Mouse (Mus musculus): ENCODE results near the gene Arap2. TPM values are rescaled to one million over a fixed set of nuclear protein-coding genes. Genes with fewer than 3 reads are reported as not detected.

The Arap2 gene
- polyA plus RNA-seq, 1 experiment from 2014 or later = 11.9 TPM

DNA sequence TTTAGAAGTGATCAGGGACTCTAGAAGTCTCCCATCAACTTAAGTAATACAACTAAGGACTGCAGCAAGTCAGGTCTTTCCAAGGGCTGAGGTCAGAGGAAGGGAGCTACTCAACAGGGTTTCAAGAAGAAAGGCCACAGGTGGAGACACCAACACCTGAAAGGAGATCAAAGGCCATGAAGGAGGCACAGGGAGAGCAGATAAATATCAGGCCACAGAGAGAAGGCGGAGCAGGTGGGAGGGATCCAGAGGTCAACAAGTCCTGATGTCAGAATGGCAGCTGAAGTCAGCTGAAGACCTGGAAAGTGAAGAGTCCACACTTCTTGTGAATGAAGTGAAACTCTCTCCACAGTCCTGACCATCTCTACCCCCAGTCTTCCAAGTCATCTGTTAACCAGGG is 2.9 kb downstream of the Arap2 start:
- H3K4me2 ChIP-seq (replicated peaks; ENCODE audit: low read depth) = peak overlapping the region; percentile 37; the same call in 1 of the 2 replicates
- H3K9me3 ChIP-seq (ENCODE audit: control insufficient read depth) = no peaks in the 10 kb centered on the region
- ATAC-seq = peak; percentile 46; the same call in 1 of the 2 replicates
- H3K27me3 ChIP-seq (replicated peaks; ENCODE audit: control insufficient read depth, insufficient read depth, low read length) = no peaks in the 10 kb centered on the region
- H3K36me3 ChIP-seq (ENCODE audit: control insufficient read depth, insufficient read depth) = no peaks in the 10 kb centered on the region
- no peak overlapping the region for H3K4me3 ChIP-seq (ENCODE audit: low read depth, low read length)
- H3K4me1 ChIP-seq (replicated peaks; ENCODE audit: control insufficient read depth, insufficient read depth, low read length) = peaks cover 8% of the 10 kb centered on the region
- H3K27ac ChIP-seq (ENCODE audit: low read depth, low read length) = peak overlapping the region; percentile 58; the same call in 1 of the 2 replicates
- 28% methylated on average over 1 of the region's 1 CpGs for WGBS
- TF ChIP-seq CTCF (IDR thresholded peaks at IDR 0.05; ENCODE audit: low read depth) = no peak
- no peak overlapping the region for H3K9ac ChIP-seq (ENCODE audit: low read depth, low read length)

GRCm38 (mm10) chr5:62762298-62762960 is 3.5 kb downstream of the Arap2 start:
- no peak for ATAC-seq
- no peak for TF ChIP-seq CTCF (IDR thresholded peaks at IDR 0.05; ENCODE audit: low read depth)
- H3K9me3 ChIP-seq (ENCODE audit: control insufficient read depth) = no peaks in the 10 kb centered on the region
- 0 out of 2 replicates have a peak overlapping the region, but pooled peaks have one; percentile 58 for H3K27ac ChIP-seq (ENCODE audit: low read depth, low read length)
- WGBS = 22% methylated on average over 4 of the region's 4 CpGs
- H3K9ac ChIP-seq (ENCODE audit: low read depth, low read length) = no peak overlapping the region
- no peak overlapping the region for H3K4me2 ChIP-seq (replicated peaks; ENCODE audit: low read depth)
- no peak overlapping the region for H3K4me3 ChIP-seq (ENCODE audit: low read depth, low read length)
- peaks cover 8% of the 10 kb centered on the region for H3K4me1 ChIP-seq (replicated peaks; ENCODE audit: control insufficient read depth, insufficient read depth, low read length)
- no peaks in the 10 kb centered on the region for H3K36me3 ChIP-seq (ENCODE audit: control insufficient read depth, insufficient read depth)
- no peaks in the 10 kb centered on the region for H3K27me3 ChIP-seq (replicated peaks; ENCODE audit: control insufficient read depth, insufficient read depth, low read length)

- Histone ChIP-seq H3K36me3 (ENCODE audit: control insufficient read depth, insufficient read depth) (no peaks in the 10 kb centered on the region), H3K27me3 (replicated peaks; ENCODE audit: control insufficient read depth, insufficient read depth, low read length) (no peaks in the 10 kb centered on the region), H3K4me1 (replicated peaks; ENCODE audit: control insufficient read depth, insufficient read depth, low read length) (peaks cover 8% of the 10 kb centered on the region), H3K27ac (ENCODE audit: low read depth, low read length) (no peak overlapping the region), H3K9me3 (ENCODE audit: control insufficient read depth) (no peaks in the 10 kb centered on the region), H3K9ac (ENCODE audit: low read depth, low read length) (no peak overlapping the region), H3K4me2 (replicated peaks; ENCODE audit: low read depth) (no peak overlapping the region), H3K4me3 (ENCODE audit: low read depth, low read length) (no peak overlapping the region)
- no peak for TF ChIP-seq CTCF (IDR thresholded peaks at IDR 0.05; ENCODE audit: low read depth)
- ATAC-seq = 0 out of 2 replicates have a peak, but pooled peaks have one; percentile 30
- 41% methylated on average over 5 of the region's 5 CpGs for WGBS
Measured at GRCm38 (mm10) chr5:62760791-62761504, 5.0 kb downstream of the Arap2 start.

GRCm38 (mm10) chr5:62755808-62756527 is 10.0 kb downstream of the Arap2 start:
- H3K4me1 ChIP-seq (replicated peaks; ENCODE audit: control insufficient read depth, insufficient read depth, low read length) = no peaks in the 10 kb centered on the region
- WGBS = 85% methylated on average over 3 of the region's 3 CpGs
- H3K9me3 ChIP-seq (ENCODE audit: control insufficient read depth) = no peaks in the 10 kb centered on the region
- no peak overlapping the region for H3K9ac ChIP-seq (ENCODE audit: low read depth, low read length)
- no peak overlapping the region for H3K27ac ChIP-seq (ENCODE audit: low read depth, low read length)
- TF ChIP-seq CTCF (IDR thresholded peaks at IDR 0.05; ENCODE audit: low read depth) = no peak
- H3K4me2 ChIP-seq (replicated peaks; ENCODE audit: low read depth) = no peak overlapping the region
- ATAC-seq = no peak
- H3K4me3 ChIP-seq (ENCODE audit: low read depth, low read length) = no peak overlapping the region
- H3K27me3 ChIP-seq (replicated peaks; ENCODE audit: control insufficient read depth, insufficient read depth, low read length) = no peaks in the 10 kb centered on the region
- H3K36me3 ChIP-seq (ENCODE audit: control insufficient read depth, insufficient read depth) = no peaks in the 10 kb centered on the region

DNA sequence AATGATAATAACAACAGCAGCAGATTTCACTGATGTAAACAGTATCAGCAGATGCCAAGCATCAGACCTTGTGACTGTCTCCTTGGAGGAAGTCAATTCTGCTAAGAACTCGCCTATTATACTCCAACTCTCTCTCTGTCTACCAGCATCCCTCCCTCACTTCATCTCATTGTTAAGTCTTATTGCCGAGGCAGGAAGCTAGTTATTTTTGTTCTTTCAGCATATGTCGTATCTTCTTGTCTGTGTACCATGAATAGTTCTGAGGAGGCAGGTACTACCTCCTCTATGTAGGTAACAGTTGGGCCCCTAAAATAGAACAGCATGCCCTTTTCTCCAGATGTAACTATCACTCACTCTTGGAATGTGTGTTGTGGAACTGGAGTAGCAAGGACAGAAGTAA is 13.0 kb downstream of the Arap2 start:
- no peak overlapping the region for H3K4me2 ChIP-seq (replicated peaks; ENCODE audit: low read depth)
- no peaks in the 10 kb centered on the region for H3K4me1 ChIP-seq (replicated peaks; ENCODE audit: control insufficient read depth, insufficient read depth, low read length)
- no peak for TF ChIP-seq CTCF (IDR thresholded peaks at IDR 0.05; ENCODE audit: low read depth)
- WGBS = 74% methylated on average over 3 of the region's 3 CpGs
- no peaks in the 10 kb centered on the region for H3K27me3 ChIP-seq (replicated peaks; ENCODE audit: control insufficient read depth, insufficient read depth, low read length)
- H3K27ac ChIP-seq (ENCODE audit: low read depth, low read length) = no peak overlapping the region
- ATAC-seq = no peak
- no peaks in the 10 kb centered on the region for H3K9me3 ChIP-seq (ENCODE audit: control insufficient read depth)
- H3K9ac ChIP-seq (ENCODE audit: low read depth, low read length) = no peak overlapping the region
- no peaks in the 10 kb centered on the region for H3K36me3 ChIP-seq (ENCODE audit: control insufficient read depth, insufficient read depth)
- no peak overlapping the region for H3K4me3 ChIP-seq (ENCODE audit: low read depth, low read length)

DNA sequence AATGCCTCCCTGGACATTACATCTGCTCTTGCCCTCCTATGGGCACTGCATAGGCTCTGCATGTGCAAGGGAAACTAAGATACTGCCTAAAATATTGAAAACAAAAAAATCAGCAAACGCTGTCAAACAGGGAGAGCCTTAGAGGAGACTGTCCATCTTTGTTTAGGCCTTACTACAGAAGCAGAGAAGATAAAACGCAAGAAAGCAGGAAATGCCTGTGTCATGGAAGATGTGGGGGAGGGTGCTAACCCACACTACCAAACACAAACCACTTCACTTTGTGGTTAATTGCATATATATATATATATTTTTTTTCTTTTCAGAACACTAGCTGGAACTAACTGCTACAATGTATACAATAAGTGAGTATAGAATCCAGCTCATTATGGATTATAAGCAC is 14.3 kb downstream of the Arap2 start:
- H3K36me3 ChIP-seq (ENCODE audit: control insufficient read depth, insufficient read depth) = no peaks in the 10 kb centered on the region
- no peaks in the 10 kb centered on the region for H3K4me1 ChIP-seq (replicated peaks; ENCODE audit: control insufficient read depth, insufficient read depth, low read length)
- no peaks in the 10 kb centered on the region for H3K9me3 ChIP-seq (ENCODE audit: control insufficient read depth)
- H3K27me3 ChIP-seq (replicated peaks; ENCODE audit: control insufficient read depth, insufficient read depth, low read length) = no peaks in the 10 kb centered on the region
- H3K27ac ChIP-seq (ENCODE audit: low read depth, low read length) = no peak overlapping the region
- TF ChIP-seq CTCF (IDR thresholded peaks at IDR 0.05; ENCODE audit: low read depth) = no peak
- no peak overlapping the region for H3K4me2 ChIP-seq (replicated peaks; ENCODE audit: low read depth)
- no peak for ATAC-seq
- no peak overlapping the region for H3K9ac ChIP-seq (ENCODE audit: low read depth, low read length)
- 58% methylated on average over 2 of the region's 2 CpGs for WGBS
- no peak overlapping the region for H3K4me3 ChIP-seq (ENCODE audit: low read depth, low read length)
